ENCODE assay signal across 8 mouse cellular contexts in the genomic region with DNA sequence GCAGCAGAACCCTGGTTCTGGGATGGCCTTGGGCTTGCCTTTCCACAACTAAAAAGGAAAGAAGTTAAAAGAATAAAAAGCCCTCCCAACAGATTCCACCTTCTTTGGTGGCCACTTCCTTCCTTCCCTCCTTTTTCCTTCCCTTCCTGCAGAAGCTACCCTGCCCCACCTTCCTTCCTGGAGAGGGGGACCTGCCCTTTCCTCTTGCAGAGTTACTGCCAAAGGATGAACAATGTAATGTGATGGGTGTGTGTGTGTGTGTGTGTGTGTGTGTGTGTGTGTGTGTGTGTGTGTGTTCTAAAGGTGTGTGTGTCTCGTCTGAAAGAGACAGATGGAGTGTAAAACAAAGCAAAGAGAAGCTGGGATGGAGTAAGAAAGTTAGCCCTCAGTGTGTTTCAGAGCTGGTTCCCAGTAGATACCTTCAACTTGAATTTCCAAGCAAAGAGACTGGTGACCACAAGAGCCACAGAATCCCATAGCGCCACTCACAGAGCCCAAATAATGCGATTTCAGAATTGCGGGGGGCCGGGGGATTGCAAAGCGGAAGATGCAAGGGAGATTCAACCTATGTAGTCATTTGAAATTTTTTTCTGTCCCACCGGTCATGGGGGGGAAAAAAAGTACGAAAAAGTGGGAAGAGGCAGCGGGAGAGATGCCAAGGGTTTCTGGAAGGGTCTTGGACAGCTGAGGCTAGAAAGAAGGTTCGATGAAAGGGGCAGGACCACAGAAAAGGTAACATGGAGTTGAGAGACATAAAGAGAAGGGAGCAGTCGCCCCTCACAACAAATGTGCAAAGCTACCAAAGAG. TPM values are rescaled to one million over a fixed set of nuclear protein-coding genes. Genes with fewer than 3 reads are reported as not detected.
DNase-seq lines count a peak whose midpoint lies in the region; ATAC-seq and TF ChIP-seq lines count a peak whose summit lies in the region.

No protein-coding gene starts in this region.

- no peaks in the 10 kb centered on the region for H3K27me3 ChIP-seq in embryonic facial prominence, embryonic 15.5 days
- H3K27me3 ChIP-seq in intestine, postnatal 0 days (replicated peaks; ENCODE audit: control insufficient read depth, insufficient read depth, low read length) = no peaks in the 10 kb centered on the region
- H3K27me3 ChIP-seq in midbrain, embryonic 15.5 days (replicated peaks) = no peaks in the 10 kb centered on the region

- no peak for DNase-seq in layer of hippocampus, adult 2 months (ENCODE audit: low spot score in 2 of 2)
- no peak for DNase-seq in layer of hippocampus, adult 9-10 months (ENCODE audit: low spot score)
- no peak for DNase-seq in spleen, adult 18-20 months
- DNase-seq in frontal cortex, postnatal 36 days (ENCODE audit: low spot score in 2 of 2) = no peak
- DNase-seq in yolk sac, embryonic 10.5 days (ENCODE audit: low spot score) = no peak

- WGBS in embryonic facial prominence, embryonic 15.5 days = 8% methylated on average over 11 of the region's 11 CpGs
- WGBS in intestine, postnatal 0 days = 36% methylated on average over 11 of the region's 11 CpGs
- WGBS in midbrain, embryonic 15.5 days = 2% methylated on average over 11 of the region's 11 CpGs

- no peak for ATAC-seq in embryonic facial prominence, embryonic 15.5 days (ENCODE audit: insufficient number of reproducible peaks, low FRiP score, low TSS enrichment, low read depth)
- no peak for ATAC-seq in intestine, postnatal 0 days
- ATAC-seq in midbrain, embryonic 15.5 days (replicated peaks) = no peak

- H3K27ac ChIP-seq in layer of hippocampus, adult 2 months = peak overlapping the region; percentile 98
- peak overlapping the region; percentile 95 for H3K27ac ChIP-seq in embryonic facial prominence, embryonic 15.5 days (replicated peaks)
- H3K27ac ChIP-seq in intestine, postnatal 0 days (ENCODE audit: low read depth, low read length) = peak overlapping the region; percentile 95
- H3K27ac ChIP-seq in midbrain, embryonic 15.5 days = peak overlapping the region; percentile 95

- H3K9ac ChIP-seq in embryonic facial prominence, embryonic 15.5 days = 0 out of 2 replicates have a peak overlapping the region, but pooled peaks have one; percentile 44
- 0 out of 2 replicates have a peak overlapping the region, but pooled peaks have one; percentile 32 for H3K9ac ChIP-seq in intestine, postnatal 0 days (ENCODE audit: low read depth, low read length)
- H3K9ac ChIP-seq in midbrain, embryonic 15.5 days = peak overlapping the region; percentile 55

- peak overlapping the region; percentile 57 for H3K4me3 ChIP-seq in layer of hippocampus, adult 2 months
- H3K4me3 ChIP-seq in embryonic facial prominence, embryonic 15.5 days (replicated peaks) = peak overlapping the region; percentile 51
- H3K4me3 ChIP-seq in intestine, postnatal 0 days (ENCODE audit: low read depth, low read length) = peak overlapping the region; percentile 42; the same call in 1 of the 2 replicates
- peak overlapping the region; percentile 40 for H3K4me3 ChIP-seq in midbrain, embryonic 15.5 days

- H3K4me2 ChIP-seq in embryonic facial prominence, embryonic 15.5 days (replicated peaks) = peak overlapping the region; percentile 80
- peak overlapping the region; percentile 84 for H3K4me2 ChIP-seq in intestine, postnatal 0 days (replicated peaks; ENCODE audit: low read depth)
- H3K4me2 ChIP-seq in midbrain, embryonic 15.5 days = peak overlapping the region; percentile 75

- H3K9me3 ChIP-seq in embryonic facial prominence, embryonic 15.5 days (replicated peaks) = no peaks in the 10 kb centered on the region
- no peaks in the 10 kb centered on the region for H3K9me3 ChIP-seq in intestine, postnatal 0 days (ENCODE audit: control insufficient read depth)
- no peaks in the 10 kb centered on the region for H3K9me3 ChIP-seq in midbrain, embryonic 15.5 days

- H3K36me3 ChIP-seq in embryonic facial prominence, embryonic 15.5 days = no peaks in the 10 kb centered on the region
- no peaks in the 10 kb centered on the region for H3K36me3 ChIP-seq in intestine, postnatal 0 days (ENCODE audit: control insufficient read depth, insufficient read depth)
- no peaks in the 10 kb centered on the region for H3K36me3 ChIP-seq in midbrain, embryonic 15.5 days (replicated peaks)

- H3K4me1 ChIP-seq in embryonic facial prominence, embryonic 15.5 days = peaks cover 47% of the 10 kb centered on the region
- H3K4me1 ChIP-seq in intestine, postnatal 0 days (replicated peaks; ENCODE audit: control insufficient read depth, insufficient read depth, low read length) = peaks cover 29% of the 10 kb centered on the region
- H3K4me1 ChIP-seq in midbrain, embryonic 15.5 days = peaks cover 60% of the 10 kb centered on the region

- TF ChIP-seq CTCF in layer of hippocampus, adult 2 months (conservative IDR thresholded peaks at IDR 0.05) = no peak
- no peak for TF ChIP-seq CTCF in intestine, postnatal 0 days (IDR thresholded peaks at IDR 0.05; ENCODE audit: low read depth)

RNA-seq across cellular contexts. Expression of a gene that starts 17.1 kb away (rescaled TPM):
- total RNA-seq in layer of hippocampus, adult 2 months (2021) = 10 to 100 TPM; 26.5 to 28.1 TPM
- polyA plus RNA-seq in embryonic facial prominence, embryonic 15.5 days (2015; fragmentation: Nextera tagmentation; extraction: Ambion mirVana) = 10.4 and 10.8 TPM in 2 replicates
- 6.1 and 6.8 TPM in 2 replicates for polyA plus RNA-seq in intestine, postnatal 0 days (2015; fragmentation: Nextera tagmentation; extraction: Ambion mirVana)
- 7.2 and 9.4 TPM in 2 replicates for polyA plus RNA-seq in midbrain, embryonic 15.5 days (2015; fragmentation: Nextera tagmentation; extraction: Ambion mirVana)
